Mouse (Mus musculus) lung, embryonic 14.5 days (tissue): Measurements from ENCODE around the gene Morn3. TPM values are rescaled to one million over a fixed set of nuclear protein-coding genes. Genes with fewer than 3 reads are reported as not detected.

Source experiments
- ATAC-seq: fragments of 200-750 bp; cut with Nextera tagmentation; 2 replicates; pipeline ENCODE4 v1.8.0; 2017; ENCODE audit warnings: mild to moderate bottlenecking, moderate TSS enrichment, moderate library complexity; ENCODE audit not compliant: insufficient read depth
- DNase-seq: peaks from one replicate; pipeline ENCODE4 v3.0.0-alpha.2; 2015
- H3K27ac ChIP-seq: fragments of 300-500 bp; sonication (generic); 2 replicates; pipeline ENCODE4 v1.5.1; 2014; ENCODE audit warnings: low read depth, mild to moderate bottlenecking, moderate library complexity
- H3K27me3 ChIP-seq: fragments of 300-500 bp; sonication (generic); 2 replicates; pipeline ENCODE4 v1.6.1; 2014; ENCODE audit warnings: low read length, control low read depth; ENCODE audit not compliant: insufficient read depth
- H3K36me3 ChIP-seq: fragments of 300-500 bp; sonication (generic); 2 replicates; pipeline ENCODE4 v1.6.1; 2014; ENCODE audit warnings: control low read depth; ENCODE audit not compliant: insufficient read depth
- H3K4me1 ChIP-seq: fragments of 300-500 bp; sonication (generic); 2 replicates; pipeline ENCODE4 v1.6.1; 2014; ENCODE audit warnings: antibody characterized with exemption, control low read depth; ENCODE audit not compliant: insufficient read depth
- H3K4me2 ChIP-seq: fragments of 300-500 bp; sonication (generic); 2 replicates; pipeline ENCODE4 v1.6.1; 2014; ENCODE audit warnings: mild to moderate bottlenecking
- H3K4me3 ChIP-seq: fragments of 300-500 bp; sonication (generic); 2 replicates; pipeline ENCODE4 v1.5.1; 2014; ENCODE audit warnings: low read depth, low read length
- H3K9ac ChIP-seq: fragments of 300-500 bp; sonication (generic); 2 replicates; pipeline ENCODE4 v1.6.1; 2014
- H3K9me3 ChIP-seq: fragments of 300-500 bp; sonication (generic); 2 replicates; pipeline ENCODE4 v1.6.1; 2016; ENCODE audit warnings: low read depth, low read length, control low read depth
- CTCF ChIP-seq: IDR thresholded peaks from 2 replicates; pipeline ENCODE4 v1.5.1; 2016; ENCODE audit warnings: antibody characterized with exemption, low read depth
- WGBS: fragments of 180-500 bp; shearing (Covaris S2); extraction: QIAGEN DNeasy Blood & Tissue Kit; methylation state at CpG from one replicate; pipeline ENCODE4 v1.1.7; 2014; 5-methylcytosine and 5-hydroxymethylcytosine counted together
- polyA plus RNA-seq: library from polyadenylated mRNA; unstranded; fragments of >200 nt; fragmentation: Nextera tagmentation; extraction: Ambion mirVana; gene quantifications from 2 replicates; pipeline ENCODE4 v1.2.1, GENCODE M21; 2014

Morn3 gene
- polyA plus RNA-seq, 1 experiment from 2014 or later = not detected

DNA sequence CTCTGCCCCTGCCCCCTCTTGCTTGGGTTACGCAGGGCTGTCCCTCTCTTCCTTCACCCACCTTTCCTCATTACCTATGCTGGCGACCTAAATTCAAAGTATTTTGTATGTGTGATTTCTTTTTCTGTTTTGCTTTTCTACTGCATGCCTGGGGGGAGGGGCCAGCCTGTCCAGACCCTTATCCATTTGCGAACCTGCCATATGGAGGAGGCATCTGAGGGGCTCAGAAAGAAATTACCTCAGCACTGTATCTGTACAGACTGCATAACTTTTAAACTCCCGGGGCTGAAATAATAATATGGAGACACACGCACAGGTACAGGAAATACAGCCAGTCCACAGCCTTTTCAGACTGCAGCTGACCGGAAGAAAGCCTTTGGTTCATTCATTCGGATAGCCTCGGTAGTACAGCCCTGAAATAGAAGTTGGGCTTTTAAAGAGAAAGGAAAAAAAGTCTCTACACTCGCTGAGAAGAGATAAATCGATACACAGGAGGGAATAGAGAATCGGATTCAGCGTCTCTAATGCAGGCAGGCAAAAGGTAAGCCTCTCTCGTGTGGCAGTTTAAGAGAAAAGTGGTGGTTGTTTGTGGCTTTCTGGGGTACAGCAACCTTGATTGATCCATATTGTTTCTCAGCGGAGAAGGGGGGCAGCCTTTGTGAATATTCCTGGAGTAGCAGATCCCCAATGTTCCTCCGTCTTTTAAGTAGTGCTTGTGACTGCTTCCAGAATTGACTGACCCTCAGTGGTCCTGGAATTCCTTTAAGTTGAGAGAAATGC is 57.1 kb downstream of the Morn3 start, which contains the start of gene Kdm2b:
TSS of gene Kdm2b (minus strand) at position 273 of the 780 bp plus-strand sequence.
- H3K9me3 ChIP-seq = no peaks in the 10 kb centered on the region
- peak within 1 kb of the TSS; percentile 67 for H3K4me3 ChIP-seq
- TF ChIP-seq CTCF = no peak
- ATAC-seq = peak; percentile 18; the same call in 1 of the 2 replicates
- H3K36me3 ChIP-seq = no peaks in the 10 kb centered on the region
- H3K4me2 ChIP-seq = peak within 1 kb of the TSS; percentile 100
- peak; percentile 64 for DNase-seq
- peak within 1 kb of the TSS; percentile 88 for H3K27ac ChIP-seq
- H3K27me3 ChIP-seq = no peaks in the 10 kb centered on the region
- 3% methylated on average over 15 of the region's 15 CpGs for WGBS
- H3K9ac ChIP-seq = peak within 1 kb of the TSS; percentile 79
- peaks cover 5% of the 10 kb centered on the region for H3K4me1 ChIP-seq

DNA sequence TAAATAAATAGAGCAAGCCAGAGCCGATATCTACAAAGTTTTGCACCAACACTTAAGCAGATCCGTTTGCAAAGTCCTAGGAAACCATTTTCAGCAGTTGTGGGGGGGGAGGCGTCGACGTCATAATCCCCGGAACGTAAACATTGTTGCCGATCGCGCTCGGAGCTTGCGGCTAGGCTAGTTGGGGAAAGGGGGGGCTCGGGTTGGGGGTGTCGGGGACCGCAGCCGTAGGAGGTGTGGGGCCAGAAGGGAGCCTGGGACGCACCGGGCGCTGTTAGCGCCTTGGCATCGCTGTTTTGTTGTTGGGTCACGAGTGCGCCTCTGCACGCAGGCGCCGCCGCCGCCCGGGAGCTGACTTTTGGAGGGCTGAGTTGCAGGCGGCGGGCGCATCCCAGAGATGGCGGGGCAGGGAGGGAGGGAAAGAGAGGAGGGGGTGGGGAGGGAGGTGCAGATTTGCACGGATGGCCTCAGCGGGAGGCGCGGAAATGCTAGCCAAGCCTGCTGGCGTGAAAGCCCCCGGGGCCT is 57.8 kb downstream of the Morn3 start:
- ATAC-seq (peak; percentile 66), DNase-seq (peak; percentile 86)
- peak overlapping the region; percentile 88 for H3K27ac ChIP-seq
- WGBS = under 1% methylated on average over 39 of the region's 39 CpGs
- no peaks in the 10 kb centered on the region for H3K27me3 ChIP-seq
- H3K4me3 ChIP-seq = peak overlapping the region; percentile 67
- H3K4me1 ChIP-seq = peaks cover 2% of the 10 kb centered on the region; the same call in 1 of the 2 replicates
- H3K4me2 ChIP-seq = peak overlapping the region; percentile 100
- no peaks in the 10 kb centered on the region for H3K36me3 ChIP-seq
- TF ChIP-seq CTCF = no peak
- H3K9me3 ChIP-seq = no peaks in the 10 kb centered on the region
- peak overlapping the region; percentile 79 for H3K9ac ChIP-seq

DNA sequence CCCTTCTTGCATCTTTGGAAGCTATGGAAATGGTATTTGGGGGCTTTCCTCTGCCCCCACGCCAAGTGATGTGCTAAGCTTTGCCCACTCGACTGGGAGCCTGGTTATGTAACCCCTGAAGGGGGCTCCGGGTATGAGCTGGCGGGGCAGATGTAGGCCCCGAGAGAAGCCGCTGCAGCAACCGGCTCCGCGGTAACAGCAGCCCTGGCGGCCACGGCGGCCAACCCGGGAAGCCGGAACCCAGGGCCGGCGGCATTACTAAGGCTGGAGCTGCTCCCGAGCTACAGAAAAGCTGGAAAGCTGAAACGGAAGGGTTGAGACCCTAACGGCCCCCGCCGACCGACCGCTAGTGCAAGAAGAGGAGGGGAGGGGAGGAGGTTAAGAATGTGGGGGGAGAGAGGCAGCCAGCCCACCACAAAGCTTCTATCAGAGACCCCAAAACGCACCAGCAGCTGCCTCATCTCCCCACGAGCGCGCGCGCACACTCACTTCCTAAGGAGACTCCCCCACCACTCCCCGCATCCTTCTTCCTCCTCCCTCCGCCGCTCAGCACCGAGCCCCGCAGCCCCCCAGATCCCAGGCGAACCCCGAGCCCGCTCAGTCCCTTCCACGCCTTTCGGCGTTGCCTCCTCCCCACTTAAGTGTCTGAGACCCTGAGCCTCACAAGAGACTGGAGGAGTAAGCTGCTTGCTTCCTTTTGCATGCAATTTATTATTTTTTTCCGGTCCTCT is 58.6 kb downstream of the Morn3 start:
- Histone ChIP-seq H3K4me1 (peaks cover 2% of the 10 kb centered on the region; the same call in 1 of the 2 replicates), H3K9ac (peak overlapping the region; percentile 79), H3K4me2 (peak overlapping the region; percentile 100), H3K27me3 (no peaks in the 10 kb centered on the region), H3K4me3 (peak overlapping the region; percentile 67), H3K27ac (peak overlapping the region; percentile 88), H3K36me3 (no peaks in the 10 kb centered on the region), H3K9me3 (no peaks in the 10 kb centered on the region)
- DNase-seq = peak; percentile 68
- TF ChIP-seq CTCF = peak; percentile 18; the same call in 1 of the 2 replicates
- no peak for ATAC-seq
- 0% methylated on average over 41 of the region's 41 CpGs for WGBS

GRCm38 (mm10) chr5:122987211-122988020 is 59.4 kb downstream of the Morn3 start:
- ATAC-seq (peak; percentile 46; the same call in 1 of the 2 replicates), DNase-seq (peak; percentile 53)
- Histone ChIP-seq H3K27me3 (no peaks in the 10 kb centered on the region), H3K36me3 (no peaks in the 10 kb centered on the region), H3K9ac (peak overlapping the region; percentile 79), H3K4me3 (peak overlapping the region; percentile 67), H3K9me3 (no peaks in the 10 kb centered on the region), H3K27ac (peak overlapping the region; percentile 88; the same call in 1 of the 2 replicates), H3K4me2 (peak overlapping the region; percentile 100), H3K4me1 (peaks cover 2% of the 10 kb centered on the region; the same call in 1 of the 2 replicates)
- 5% methylated on average over 39 of the region's 39 CpGs for WGBS
- TF ChIP-seq CTCF = no peak

- WGBS = 49% methylated on average over 8 of the region's 8 CpGs
- Histone ChIP-seq H3K4me1 (no peaks in the 10 kb centered on the region), H3K9ac (no peak overlapping the region), H3K9me3 (no peaks in the 10 kb centered on the region), H3K27ac (no peak overlapping the region), H3K4me2 (peak overlapping the region; percentile 100), H3K36me3 (no peaks in the 10 kb centered on the region), H3K27me3 (no peaks in the 10 kb centered on the region), H3K4me3 (no peak overlapping the region)
- ATAC-seq (no peak), DNase-seq (no peak)
- TF ChIP-seq CTCF = no peak
Observed at GRCm38 (mm10) chr5:122986091-122986493, 60.7 kb downstream of the Morn3 start.

Other genes starting within 250 kb of the Morn3 start
- 459 and 472 TPM in 2 replicates for gene Anapc5, start 225.7 kb downstream of the Morn3 start, polyA plus RNA-seq
- gene Rnf34, start 197.0 kb downstream of the Morn3 start, polyA plus RNA-seq = 29.8 and 33.5 TPM in 2 replicates
- gene Kdm2b, start 57.2 kb downstream of the Morn3 start, polyA plus RNA-seq = 38.5 and 46.7 TPM in 2 replicates
- 16.8 and 18.2 TPM in 2 replicates for gene Orai1, start 31.9 kb downstream of the Morn3 start, polyA plus RNA-seq
- 8.2 and 10.0 TPM in 2 replicates for gene Tmem120b, start 21.4 kb upstream of the Morn3 start, polyA plus RNA-seq
- 2.4 and 2.5 TPM in 2 replicates for gene Rhof, start 85.7 kb upstream of the Morn3 start, polyA plus RNA-seq
- 11.5 and 12.1 TPM in 2 replicates for gene Setd1b, start 95.2 kb upstream of the Morn3 start, polyA plus RNA-seq
- 70.9 and 81.7 TPM in 2 replicates for gene Psmd9, start 122.4 kb upstream of the Morn3 start, polyA plus RNA-seq
- gene Hpd, start 135.7 kb upstream of the Morn3 start, polyA plus RNA-seq = not detected in 2 replicates
- 0.57 and 0.78 TPM in 2 replicates for gene Wdr66, start 205.1 kb upstream of the Morn3 start, polyA plus RNA-seq